Mouse (Mus musculus) CH12.LX (cell line): ENCODE data around the gene Prl.

Experiments used
- BHLHE40 ChIP-seq: IDR thresholded peaks from 2 replicates; pipeline ENCODE4 v1.6.1; 2011; ENCODE audit warnings: mild to moderate bottlenecking, low read depth, low read length, improper control_type of control experiment
- CHD1 ChIP-seq: IDR thresholded peaks from 2 replicates; pipeline ENCODE4 v1.6.1; 2012; ENCODE audit warnings: low read depth, low read length, improper control_type of control experiment, inconsistent platforms
- CTCF ChIP-seq, 2 experiments: IDR thresholded peaks in 1 of 2; conservative IDR thresholded peaks in 1 of 2; 2 replicates each; pipeline ENCODE4 v1.5.1; 2011 to 2012; ENCODE audit warnings: low read depth in 2 of 2, low read length in 2 of 2, improper control_type of control experiment in 1 of 2, inconsistent platforms in 1 of 2, mild to moderate bottlenecking in 1 of 2, moderate library complexity in 1 of 2
- E2F4 ChIP-seq: IDR thresholded peaks from 2 replicates; pipeline ENCODE4 v1.6.1; 2011; ENCODE audit warnings: low read depth, low read length, improper control_type of control experiment; ENCODE audit not compliant: insufficient replicate concordance
- ETS1 ChIP-seq: conservative IDR thresholded peaks from 2 replicates; pipeline ENCODE4 v1.6.1; 2012; ENCODE audit warnings: low read depth, mild to moderate bottlenecking, inconsistent platforms, low read length, improper control_type of control experiment, moderate library complexity
- GABPA ChIP-seq: IDR thresholded peaks from 2 replicates; pipeline ENCODE4 v1.6.1; 2012; ENCODE audit warnings: low read depth, low read length, improper control_type of control experiment, inconsistent platforms; ENCODE audit not compliant: insufficient replicate concordance
- MAFK ChIP-seq: IDR thresholded peaks from 2 replicates; pipeline ENCODE4 v1.6.1; 2011; ENCODE audit warnings: low read length, improper control_type of control experiment; ENCODE audit not compliant: insufficient replicate concordance
- MAX ChIP-seq: IDR thresholded peaks from 2 replicates; pipeline ENCODE4 v1.6.1; 2011; ENCODE audit warnings: low read length, improper control_type of control experiment
- MXI1 ChIP-seq: IDR thresholded peaks from 2 replicates; pipeline ENCODE4 v1.6.1; 2011; ENCODE audit warnings: mild to moderate bottlenecking, low read depth, low read length, improper control_type of control experiment
- POLR2A ChIP-seq: IDR thresholded peaks from 2 replicates; pipeline ENCODE4 v1.6.1; 2011; ENCODE audit warnings: low read depth, mild to moderate bottlenecking, improper control_type of control experiment, low read length
- RAD21 ChIP-seq: IDR thresholded peaks from 2 replicates; pipeline ENCODE4 v1.6.1; 2011; ENCODE audit warnings: low read depth, mild to moderate bottlenecking, low read length, improper control_type of control experiment, moderate library complexity
- TBP ChIP-seq: conservative IDR thresholded peaks from 2 replicates; pipeline ENCODE4 v1.6.1; 2011; ENCODE audit warnings: low read depth, low read length, improper control_type of control experiment
- ZC3H11A ChIP-seq: IDR thresholded peaks from 2 replicates; pipeline ENCODE4 v1.6.1; 2012; ENCODE audit warnings: low read depth, mild to moderate bottlenecking, inconsistent platforms, low read length, improper control_type of control experiment

DNA sequence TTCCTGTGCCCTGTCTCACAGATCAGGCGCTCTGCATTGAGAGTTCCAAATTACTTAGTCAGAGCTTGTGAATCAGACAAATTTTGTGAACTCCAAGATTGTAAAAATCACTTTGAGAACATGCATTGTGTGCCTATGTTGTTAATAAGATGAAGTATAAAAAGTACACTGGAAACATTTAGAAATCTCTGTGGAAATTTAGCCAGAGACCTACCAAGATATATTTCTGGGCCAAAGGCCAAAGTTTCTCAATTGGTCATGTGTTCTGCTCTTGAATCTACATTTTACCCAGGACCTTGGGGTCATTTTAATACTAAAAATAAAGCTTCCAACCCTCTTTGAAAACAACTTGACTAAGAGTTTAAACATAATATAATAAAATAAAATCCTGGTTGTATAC is 30.0 kb upstream of the Prl start:
- no peak for TF ChIP-seq CTCF (conservative IDR thresholded peaks at IDR 0.05 in 1 of 2, IDR thresholded peaks at IDR 0.05 in 1 of 2; ENCODE audit: low read depth in 2 of 2, low read length in 2 of 2)
- TF ChIP-seq TBP, result no peak
- TF ChIP-seq GABPA, result no peak
- no peak for TF ChIP-seq E2F4
- TF ChIP-seq POLR2A, result no peak
- no peak for TF ChIP-seq MAX
- TF ChIP-seq ETS1, result no peak
- no peak for TF ChIP-seq MAFK
- TF ChIP-seq RAD21, result no peak
- TF ChIP-seq ZC3H11A, result no peak
- TF ChIP-seq MXI1, result no peak
- TF ChIP-seq CHD1, result no peak
- TF ChIP-seq BHLHE40, result no peak
